Mouse (Mus musculus) stomach, embryonic 16.5 days (tissue): ENCODE measurements around the gene Cd3eap. TPM values are rescaled to one million over a fixed set of nuclear protein-coding genes. Genes with fewer than 3 reads are reported as not detected.
A peak's percentile ranks its signal among the peaks of the same experiment; 100 is the strongest.

Experiments used
- ATAC-seq: fragments of 200-750 bp; cut with Nextera tagmentation; 2 replicates; pipeline ENCODE4 v1.8.0; 2017; ENCODE audit warnings: moderate number of reproducible peaks, moderate TSS enrichment; ENCODE audit not compliant: insufficient read depth, low FRiP score
- H3K27ac ChIP-seq: fragments of 300-500 bp; sonication (generic); 2 replicates; pipeline ENCODE4 v1.5.1; 2014; ENCODE audit warnings: low read length
- H3K27me3 ChIP-seq: fragments of 300-500 bp; sonication (generic); 2 replicates; pipeline ENCODE4 v1.6.1; 2014; ENCODE audit warnings: low read length, control low read depth, mixed read lengths; ENCODE audit not compliant: control insufficient read depth, insufficient read depth
- H3K36me3 ChIP-seq: fragments of 300-500 bp; sonication (generic); 2 replicates; pipeline ENCODE4 v1.6.1; 2014; ENCODE audit warnings: low read length; ENCODE audit not compliant: control insufficient read depth, insufficient read depth
- H3K4me1 ChIP-seq: fragments of 300-500 bp; sonication (generic); 2 replicates; pipeline ENCODE4 v1.6.1; 2014; ENCODE audit warnings: low read length, control low read depth, mixed read lengths; ENCODE audit not compliant: control insufficient read depth, insufficient read depth
- H3K4me2 ChIP-seq: fragments of 300-500 bp; sonication (generic); 2 replicates; pipeline ENCODE4 v1.6.1; 2014; ENCODE audit warnings: low read depth, low read length, mixed read lengths
- H3K4me3 ChIP-seq: fragments of 300-500 bp; sonication (generic); replicated peaks from 2 replicates; pipeline ENCODE4 v1.5.1; 2014; ENCODE audit warnings: mild to moderate bottlenecking, low read length
- H3K9ac ChIP-seq: fragments of 300-500 bp; sonication (generic); 2 replicates; pipeline ENCODE4 v1.6.1; 2014; ENCODE audit warnings: low read length
- H3K9me3 ChIP-seq: fragments of 300-500 bp; sonication (generic); replicated peaks from 2 replicates; pipeline ENCODE4 v1.6.1; 2016; ENCODE audit warnings: low read length, control low read depth; ENCODE audit not compliant: control insufficient read depth
- WGBS: fragments of 180-500 bp; shearing (Covaris S2); extraction: QIAGEN DNeasy Blood & Tissue Kit; methylation state at CpG from one replicate; pipeline ENCODE4 v1.1.7; 2014; 5-methylcytosine and 5-hydroxymethylcytosine counted together
- polyA plus RNA-seq: library from polyadenylated mRNA; unstranded; fragments of >200 nt; fragmentation: Nextera tagmentation; extraction: Ambion mirVana; gene quantifications from 2 replicates; pipeline ENCODE4 v1.2.1, GENCODE M21; 2015

Gene Cd3eap
- polyA plus RNA-seq, 1 experiment from 2014 or later = 23.0 TPM

GRCm38 (mm10) chr7:19319906-19320305 lies 39.4 kb downstream of the Cd3eap start:
- H3K4me2 ChIP-seq = peak overlapping the region; percentile 87
- H3K4me1 ChIP-seq = peaks cover 13% of the 10 kb centered on the region
- no peak overlapping the region; the same call in 1 of the 2 replicates for H3K27ac ChIP-seq
- under 1% methylated on average over 41 of the region's 41 CpGs for WGBS
- H3K9ac ChIP-seq = peak overlapping the region; percentile 70
- H3K9me3 ChIP-seq = no peaks in the 10 kb centered on the region
- ATAC-seq = peak; percentile 93
- H3K36me3 ChIP-seq = no peaks in the 10 kb centered on the region
- H3K4me3 ChIP-seq = peak overlapping the region; percentile 55
- H3K27me3 ChIP-seq = no peaks in the 10 kb centered on the region; the same call in none of the 2 replicates

DNA sequence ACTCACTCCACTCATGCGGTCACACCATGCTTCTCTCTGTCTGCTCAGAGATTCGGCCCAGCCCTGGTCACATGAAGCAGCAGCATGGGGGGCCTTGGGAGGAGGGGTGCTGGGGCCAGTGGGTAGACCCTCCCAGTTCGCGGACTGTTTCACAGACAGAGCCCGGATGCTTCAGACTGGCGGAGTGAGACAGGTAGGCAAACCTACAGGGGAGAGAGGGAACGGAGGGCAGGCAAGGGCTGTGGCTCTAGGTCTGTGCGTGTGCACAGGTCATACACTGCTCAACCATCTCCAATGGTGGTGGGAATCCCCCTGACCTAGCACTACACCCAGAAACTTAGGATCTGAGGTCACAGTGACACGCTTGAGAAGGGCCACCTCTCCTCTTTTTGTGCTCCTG lies 39.8 kb downstream of the Cd3eap start:
- 15% methylated on average over 9 of the region's 9 CpGs for WGBS

DNA sequence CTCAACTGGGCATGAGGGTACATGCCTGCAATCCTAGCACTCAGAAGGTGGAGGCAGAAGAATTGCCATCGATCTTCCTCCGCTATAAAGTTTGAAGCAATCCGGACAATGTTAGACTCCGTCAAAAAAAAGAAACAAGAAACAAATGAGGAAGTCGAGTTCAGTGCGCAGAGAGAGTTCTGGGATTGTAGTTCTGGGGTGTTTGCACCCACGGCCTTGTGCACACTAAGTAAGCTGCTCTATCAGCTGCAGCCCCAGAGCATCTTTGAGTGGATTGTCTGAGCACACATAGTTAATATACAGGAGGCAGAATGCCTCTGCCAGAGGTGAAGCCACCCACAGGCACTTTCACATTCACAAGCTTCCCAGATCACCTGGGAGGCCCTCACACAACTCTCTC lies 40.6 kb downstream of the Cd3eap start:
- Histone ChIP-seq H3K36me3 (no peaks in the 10 kb centered on the region), H3K9ac (no peak overlapping the region), H3K4me2 (no peak overlapping the region), H3K27ac (no peak overlapping the region), H3K4me3 (no peak overlapping the region), H3K4me1 (peaks cover 13% of the 10 kb centered on the region), H3K9me3 (no peaks in the 10 kb centered on the region), H3K27me3 (no peaks in the 10 kb centered on the region; the same call in none of the 2 replicates)
- no peak for ATAC-seq
- 65% methylated on average over 7 of the region's 7 CpGs for WGBS

More for the DNA sequence above, 39.8 kb downstream of the Cd3eap start:
- H3K27ac ChIP-seq = no peak overlapping the region; the same call in 1 of the 2 replicates
- peaks cover 13% of the 10 kb centered on the region for H3K4me1 ChIP-seq
- H3K4me2 ChIP-seq = peak overlapping the region; percentile 87
- H3K36me3 ChIP-seq = no peaks in the 10 kb centered on the region
- H3K4me3 ChIP-seq = peak overlapping the region; percentile 55
- ATAC-seq = peak; percentile 62; the same call in 1 of the 2 replicates
- H3K9me3 ChIP-seq = no peaks in the 10 kb centered on the region
- H3K9ac ChIP-seq = peak overlapping the region; percentile 70
- no peaks in the 10 kb centered on the region; the same call in none of the 2 replicates for H3K27me3 ChIP-seq

- H3K27me3 ChIP-seq = no peaks in the 10 kb centered on the region; the same call in none of the 2 replicates
- H3K4me3 ChIP-seq = no peak overlapping the region
- H3K9ac ChIP-seq = no peak overlapping the region
- H3K4me2 ChIP-seq = no peak overlapping the region
- no peaks in the 10 kb centered on the region for H3K36me3 ChIP-seq
- whole genome bisulfite sequencing = 56% methylated on average over 2 of the region's 2 CpGs
- H3K27ac ChIP-seq = no peak overlapping the region
- peaks cover 13% of the 10 kb centered on the region for H3K4me1 ChIP-seq
- ATAC-seq = no peak
- no peaks in the 10 kb centered on the region for H3K9me3 ChIP-seq
These were observed 41.1 kb downstream of the Cd3eap start for GRCm38 (mm10) chr7:19318201-19318600.

- H3K36me3 ChIP-seq = no peaks in the 10 kb centered on the region
- no peaks in the 10 kb centered on the region; the same call in none of the 2 replicates for H3K27me3 ChIP-seq
- ATAC-seq = no peak
- no peaks in the 10 kb centered on the region for H3K9me3 ChIP-seq
- no peak overlapping the region for H3K27ac ChIP-seq
- H3K4me1 ChIP-seq = peaks cover 10% of the 10 kb centered on the region
- no peak overlapping the region for H3K4me3 ChIP-seq
- peak overlapping the region; percentile 11; the same call in 1 of the 2 replicates for H3K9ac ChIP-seq
- 42% methylated on average over 14 of the region's 14 CpGs for WGBS
- H3K4me2 ChIP-seq = no peak overlapping the region
These were observed 42.7 kb downstream of the Cd3eap start for GRCm38 (mm10) chr7:19316451-19317161.

DNA sequence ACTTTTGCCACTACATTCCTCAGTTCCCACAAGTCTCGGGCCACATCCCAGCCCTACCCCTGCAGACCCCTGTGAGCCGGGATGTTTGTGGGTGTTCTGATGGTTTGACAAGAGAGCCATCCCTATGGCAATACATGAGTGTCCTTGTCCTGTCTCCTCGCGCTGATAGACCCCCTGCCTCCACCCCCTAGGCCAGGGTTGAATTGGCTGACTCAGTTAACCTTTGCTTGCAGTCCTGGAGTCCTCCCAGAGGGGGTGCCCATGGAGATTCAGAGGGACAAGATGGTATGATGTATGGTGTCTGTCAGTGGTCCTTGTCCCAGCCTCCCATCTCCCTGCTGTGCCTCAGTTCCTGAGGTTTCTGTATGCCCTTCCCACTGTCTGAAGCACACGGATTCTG lies 45.2 kb downstream of the Cd3eap start:
- no peaks in the 10 kb centered on the region for H3K9me3 ChIP-seq

GRCm38 (mm10) chr7:19311991-19312390 lies 47.3 kb downstream of the Cd3eap start:
- H3K4me1 ChIP-seq = peaks cover 11% of the 10 kb centered on the region
- WGBS = 34% methylated on average over 4 of the region's 4 CpGs
- no peaks in the 10 kb centered on the region for H3K9me3 ChIP-seq
- no peak for ATAC-seq
- H3K27ac ChIP-seq = no peak overlapping the region
- H3K36me3 ChIP-seq = no peaks in the 10 kb centered on the region
- no peak overlapping the region for H3K9ac ChIP-seq
- H3K4me2 ChIP-seq = no peak overlapping the region
- peaks cover 4% of the 10 kb centered on the region for H3K27me3 ChIP-seq
- no peak overlapping the region for H3K4me3 ChIP-seq

More for the DNA sequence above, 45.2 kb downstream of the Cd3eap start:
- no peaks in the 10 kb centered on the region for H3K36me3 ChIP-seq
- no peak overlapping the region for H3K27ac ChIP-seq
- 47% methylated on average over 5 of the region's 5 CpGs for WGBS
- H3K27me3 ChIP-seq = no peaks in the 10 kb centered on the region; the same call in none of the 2 replicates
- H3K4me3 ChIP-seq = no peak overlapping the region
- no peak overlapping the region for H3K4me2 ChIP-seq
- no peak overlapping the region for H3K9ac ChIP-seq
- ATAC-seq = no peak
- H3K4me1 ChIP-seq = peaks cover 8% of the 10 kb centered on the region; the same call in 1 of the 2 replicates

DNA sequence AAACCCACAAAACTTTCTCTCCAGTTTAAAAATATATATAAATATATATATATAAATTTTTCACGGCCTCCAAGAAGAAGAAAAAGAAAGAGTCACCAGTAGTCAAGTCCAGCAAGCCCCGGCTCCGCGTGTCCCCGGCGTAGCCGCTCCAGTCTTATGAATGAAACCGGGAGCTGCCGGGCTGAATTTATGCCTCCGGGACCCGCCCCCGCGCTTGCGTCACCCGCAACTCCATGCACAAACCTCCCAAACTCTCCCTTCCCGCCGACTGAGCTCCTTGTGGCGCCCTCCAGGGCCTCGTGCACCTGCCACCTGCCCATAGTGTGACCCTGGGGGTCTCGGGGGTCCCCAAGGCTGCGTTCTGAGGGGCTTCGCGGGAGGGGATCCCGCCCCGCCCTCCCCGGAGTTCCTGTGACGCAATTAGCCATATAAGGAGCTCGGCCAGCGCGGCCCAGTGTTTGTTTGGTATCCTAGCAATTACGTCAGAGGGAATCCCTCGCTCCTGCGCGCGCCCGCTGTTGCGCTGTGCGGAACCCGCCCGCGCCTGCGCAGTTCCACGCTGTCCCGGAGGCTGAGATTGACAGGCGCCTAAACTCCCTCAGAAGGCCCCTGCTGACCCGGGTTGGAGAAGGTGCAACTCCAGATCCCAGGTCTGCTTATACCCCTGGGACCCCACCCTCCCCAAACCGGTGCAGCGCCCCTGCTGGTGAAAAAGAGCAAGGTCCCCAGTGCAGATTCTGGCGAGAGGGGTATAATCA lies 49.2 kb downstream of the Cd3eap start, which contains the start of gene Fosb:
Fosb (minus strand) TSS at position 168 of the 758 bp plus-strand sequence.
- peak; percentile 87 for ATAC-seq
- WGBS = under 1% methylated on average over 49 of the region's 49 CpGs
- Histone ChIP-seq H3K9me3 (no peaks in the 10 kb centered on the region), H3K36me3 (no peaks in the 10 kb centered on the region), H3K9ac (peak within 1 kb of the TSS; percentile 74), H3K4me3 (peak within 1 kb of the TSS; percentile 73), H3K4me1 (peaks cover 11% of the 10 kb centered on the region), H3K27me3 (peaks cover 18% of the 10 kb centered on the region), H3K4me2 (peak within 1 kb of the TSS; percentile 100), H3K27ac (peak within 1 kb of the TSS; percentile 19)
